Mouse (Mus musculus) embryonic stem cell, embryonic (primary cell): ENCODE measurements around the gene Rreb1.

Source experiments
- CTCF ChIA-PET, 4 experiments: fragments of 300-600 bp in 2 of 4; fragments of 350-600 bp in 2 of 4; sonication (Branson Sonifier 250); formaldehyde crosslinking; loops; one replicate each; lab custom pipeline; 2022; ENCODE audit warnings: inconsistent platforms in 2 of 4; lab: Charles Lee
- POLR2A ChIA-PET, 4 experiments: fragments of 300-600 bp in 2 of 4; fragments of 350-600 bp in 2 of 4; sonication (Branson Sonifier 250); formaldehyde crosslinking; loops; one replicate each; lab custom pipeline; 2022; ENCODE audit warnings: antibody characterized with exemption in 4 of 4, inconsistent platforms in 1 of 4; lab: Charles Lee

The Rreb1 gene

DNA sequence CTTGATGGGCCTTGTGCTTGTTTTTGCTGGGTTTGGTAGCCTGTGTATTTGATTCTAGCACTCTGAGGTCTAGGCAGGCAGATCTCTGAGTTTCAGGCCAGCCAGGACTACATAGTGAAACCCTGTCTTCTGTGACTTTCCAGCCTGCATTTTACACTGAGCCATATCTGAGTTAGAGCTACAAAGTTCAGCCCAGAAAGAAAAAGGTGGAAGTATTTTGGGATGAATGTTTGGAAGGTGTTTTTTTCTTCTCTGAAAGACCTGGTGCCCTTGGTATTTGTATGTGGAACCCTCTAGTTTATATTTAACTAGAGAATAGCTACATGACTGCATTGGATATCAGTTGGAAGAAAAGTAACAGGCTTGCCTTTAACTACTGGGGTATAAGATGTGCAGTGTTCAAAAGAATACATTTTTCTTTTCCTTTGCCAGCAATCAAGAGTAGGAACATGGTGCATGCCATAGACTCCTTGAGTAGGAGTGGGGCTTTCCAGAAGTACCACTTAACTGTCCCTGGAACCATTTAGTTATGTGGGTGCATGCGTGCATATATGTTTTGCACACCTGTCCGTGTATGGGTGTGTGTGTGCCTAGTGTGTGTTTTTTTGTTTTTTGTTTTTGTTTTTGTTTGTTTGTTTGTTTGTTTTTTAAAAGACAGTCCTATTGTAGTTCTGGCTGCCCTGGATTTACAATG lies 94.1 kb downstream of the Rreb1 start:
- POLR2A ChIA-PET: interaction anchor here in 2 of 4 experiments (1.5 to 3.4 kb wide), 4 partner anchors 10 to 101 kb away, joined by 3 to 13 read pairs (median 10); no protein-coding TSS in a partner anchor

DNA sequence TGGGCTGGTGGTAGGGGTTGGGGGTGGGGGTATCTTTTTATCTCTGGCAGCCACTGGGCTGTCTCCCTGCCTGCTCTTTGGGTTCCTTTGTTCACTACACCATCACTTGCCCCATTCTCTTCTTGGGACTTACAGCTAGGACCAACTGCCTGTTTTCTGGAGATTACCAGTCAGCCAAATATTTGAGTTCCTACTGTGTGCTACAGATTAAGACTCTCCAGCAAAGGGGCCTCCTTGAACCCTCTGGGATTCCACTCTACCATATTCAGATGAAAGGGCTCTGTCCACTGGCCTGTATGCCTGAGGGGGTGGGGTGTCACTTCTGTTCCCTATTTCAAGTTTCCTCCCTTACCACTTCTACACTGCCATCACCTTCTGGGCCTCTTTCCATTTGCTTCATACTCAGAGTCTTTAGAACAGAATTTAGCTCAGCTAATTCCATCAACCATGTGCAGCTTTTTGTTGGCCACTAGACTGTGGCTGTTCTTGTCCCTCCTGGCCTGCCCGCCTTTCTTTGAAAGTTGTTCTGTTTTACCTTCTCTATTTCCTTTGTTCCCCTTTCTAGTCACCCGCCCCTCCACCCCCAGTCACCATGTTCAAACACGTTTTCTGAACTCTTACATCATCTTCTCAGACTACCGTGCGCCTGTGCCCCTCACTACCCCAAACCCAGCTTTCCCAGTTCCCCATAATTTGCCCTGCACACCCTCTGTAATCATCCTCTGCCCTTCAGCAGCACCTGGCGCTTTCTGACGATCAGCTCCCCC lies 95.1 kb downstream of the Rreb1 start:
- ChIA-PET POLR2A (interaction anchor here in 3 of 4 experiments (0.6 to 3.4 kb wide), 9 partner anchors 11 to 363 kb away, joined by 3 to 13 read pairs (median 4); no protein-coding TSS in a partner anchor), CTCF (no interaction called here)

More for the DNA sequence above, 94.1 kb downstream of the Rreb1 start:
- CTCF ChIA-PET: no interaction called here

DNA sequence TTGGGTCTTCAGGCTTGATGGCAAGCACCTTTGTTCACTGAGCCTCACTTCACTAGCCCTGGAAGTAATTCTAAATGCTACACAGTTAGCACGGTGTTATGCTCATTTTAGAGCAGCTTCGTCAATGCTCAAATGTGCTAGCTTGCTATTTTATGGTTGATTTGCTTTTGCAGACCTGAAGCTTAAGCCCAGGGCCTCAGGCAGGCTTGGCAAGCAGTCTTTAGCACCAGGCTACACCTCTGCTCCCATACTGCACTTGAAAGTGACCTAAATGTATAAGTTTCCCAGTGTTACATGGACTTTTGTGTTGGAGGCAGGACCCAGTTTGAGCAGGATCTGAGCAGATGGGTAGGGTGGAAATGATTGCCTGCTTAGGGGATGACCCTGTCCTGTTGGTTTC lies 97.7 kb downstream of the Rreb1 start:
- ChIA-PET CTCF (interaction anchor here in 2 of 4 experiments (0.6 to 1.0 kb wide), 2 partner anchors 9 to 11 kb away, joined by 3 to 4 read pairs; no protein-coding TSS in a partner anchor), POLR2A (interaction anchor here in 1 of 4 experiments (1.0 kb wide), 1 partner anchor 97 kb away, joined by 3 read pairs; no protein-coding TSS in a partner anchor)

DNA sequence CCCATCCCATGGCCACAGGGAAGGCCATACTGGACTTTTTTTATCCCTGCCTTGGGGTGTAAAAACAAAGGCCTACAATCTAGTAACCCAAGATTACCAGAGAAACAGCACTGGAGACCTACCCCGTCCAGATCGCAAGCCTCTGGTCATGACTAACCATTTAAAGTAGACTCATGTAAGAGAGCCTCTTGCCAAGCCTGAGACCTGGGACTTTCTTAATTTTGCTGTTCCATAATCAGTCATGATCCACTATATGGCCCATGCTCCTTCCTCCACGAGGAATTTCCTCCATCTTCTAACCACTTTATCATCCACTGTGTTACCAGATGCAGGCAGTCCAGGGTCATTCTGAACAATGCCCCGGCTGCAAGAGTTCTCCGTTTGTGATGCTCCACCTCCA lies 98.2 kb downstream of the Rreb1 start:
- POLR2A ChIA-PET: no interaction called here
- CTCF ChIA-PET: no interaction called here

DNA sequence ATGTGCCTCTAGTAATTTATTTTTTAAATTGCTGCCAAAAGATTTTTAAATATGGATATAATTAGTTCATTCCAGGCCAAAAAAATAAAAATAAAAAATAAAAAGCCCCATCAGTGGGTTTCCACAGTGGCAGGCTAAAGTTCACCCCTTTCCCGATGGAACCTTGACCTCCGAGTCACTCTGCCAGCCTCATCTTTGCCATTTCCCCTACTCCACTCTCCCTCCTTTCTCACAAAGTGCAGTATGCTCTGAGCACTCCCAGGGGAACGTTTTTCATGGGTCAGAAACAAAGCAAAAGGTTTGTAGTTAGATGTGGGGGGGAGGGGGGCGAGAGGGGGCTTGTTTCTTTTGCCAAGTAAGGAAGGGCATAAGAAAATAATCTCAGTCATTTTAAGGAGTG lies 98.6 kb downstream of the Rreb1 start:
- CTCF ChIA-PET: no interaction called here
- POLR2A ChIA-PET: interaction anchor here in 1 of 4 experiments (1.2 kb wide), 1 partner anchor 11 kb away, joined by 4 read pairs; no protein-coding TSS in a partner anchor

DNA sequence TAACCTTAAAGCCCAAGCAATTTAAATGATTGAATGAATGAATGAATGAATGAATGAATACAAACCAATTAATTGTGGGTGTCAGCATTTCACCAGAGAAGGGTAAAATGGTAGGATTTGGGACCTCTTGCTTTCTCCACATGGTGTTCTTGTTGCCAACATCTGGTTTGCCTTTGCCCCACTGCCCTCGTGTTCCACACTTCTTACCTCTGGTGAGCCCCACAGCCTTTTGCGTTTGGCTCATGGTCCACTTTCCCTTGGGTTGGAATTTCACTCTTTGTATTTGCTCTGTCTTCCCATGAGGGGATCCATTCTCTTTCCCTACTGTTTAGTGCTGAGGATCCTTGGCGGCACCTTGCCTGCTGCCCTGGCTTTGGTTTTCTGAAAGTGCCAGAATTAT lies 99.0 kb downstream of the Rreb1 start:
- CTCF ChIA-PET: no interaction called here
- POLR2A ChIA-PET: interaction anchor here in 2 of 4 experiments (0.5 to 1.2 kb wide), 2 partner anchors 11 to 436 kb away, joined by 4 to 7 read pairs; no protein-coding TSS in a partner anchor

DNA sequence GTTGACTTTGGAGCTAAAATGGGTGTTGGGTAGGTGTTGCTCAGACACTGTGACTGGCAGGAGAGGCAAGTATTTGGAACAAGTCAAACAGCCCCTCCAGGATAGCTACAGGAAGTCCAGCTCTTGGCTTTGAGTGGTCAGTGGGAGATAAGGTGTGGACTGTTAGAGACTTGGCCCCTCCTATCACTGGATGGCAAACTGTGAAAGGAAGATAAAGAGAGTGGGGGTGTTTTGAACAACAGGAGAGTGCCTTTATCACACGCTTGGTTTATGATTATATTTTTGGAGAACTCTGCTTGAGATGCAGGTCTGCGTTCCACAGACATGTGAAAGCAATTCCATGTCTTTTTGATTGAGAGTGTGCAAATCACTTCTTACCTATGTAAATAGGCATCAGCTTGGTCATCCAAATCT lies 100.7 kb downstream of the Rreb1 start:
- ChIA-PET POLR2A (interaction anchor here in 2 of 4 experiments (0.7 to 1.4 kb wide), 3 partner anchors 9 to 41 kb away, joined by 3 to 6 read pairs (median 3); no protein-coding TSS in a partner anchor), CTCF (no interaction called here)

DNA sequence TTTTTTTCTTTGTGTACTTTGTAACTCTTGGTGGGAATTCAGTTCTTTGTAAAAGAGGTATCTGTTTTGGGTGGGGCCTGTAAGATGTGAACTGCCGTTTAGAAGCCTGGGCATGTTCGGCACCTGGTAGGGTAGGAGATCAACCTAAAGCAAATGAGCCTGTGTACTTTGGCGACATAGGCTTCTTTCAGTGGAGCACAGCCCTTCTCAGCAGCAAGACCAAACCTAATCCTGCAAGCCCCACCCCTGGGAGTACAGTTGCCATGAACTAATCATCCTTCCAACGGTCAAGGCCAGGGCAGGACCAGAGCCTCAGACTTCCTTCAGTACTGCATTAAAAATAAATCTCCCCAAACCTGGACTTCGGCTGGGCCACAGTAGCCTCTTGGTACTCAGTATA lies 101.4 kb downstream of the Rreb1 start:
- ChIA-PET CTCF (no interaction called here), POLR2A (interaction anchor here in 1 of 4 experiments (1.2 to 1.4 kb wide), 2 partner anchors 9 to 17 kb away, joined by 3 to 6 read pairs; no protein-coding TSS in a partner anchor)

DNA sequence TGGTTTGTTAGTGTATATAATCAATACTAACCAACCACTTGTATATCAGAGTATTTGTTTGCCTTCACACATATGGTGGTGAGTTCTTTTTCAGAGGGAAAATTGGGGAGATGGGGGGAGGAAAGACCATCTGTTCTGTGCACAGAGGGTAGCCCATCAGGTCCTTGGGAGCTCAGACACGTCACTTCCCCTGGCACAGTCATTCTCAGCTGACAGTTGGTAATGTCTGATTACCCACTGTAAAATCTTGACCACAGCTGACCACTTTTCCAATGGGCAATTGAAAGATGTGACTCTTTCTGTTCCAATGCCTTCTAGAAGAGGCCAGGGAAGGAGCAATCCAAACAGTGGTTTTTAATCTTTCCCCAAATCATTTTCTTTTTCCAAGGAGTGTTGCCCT lies 101.8 kb downstream of the Rreb1 start:
- CTCF ChIA-PET: interaction anchor here in 1 of 4 experiments (0.5 kb wide), 1 partner anchor 205 kb away, joined by 8 read pairs; no protein-coding TSS in a partner anchor
- POLR2A ChIA-PET: interaction anchor here in 3 of 4 experiments (1.2 to 1.9 kb wide), 6 partner anchors 9 to 18 kb away, joined by 3 to 8 read pairs (median 6); no protein-coding TSS in a partner anchor

DNA sequence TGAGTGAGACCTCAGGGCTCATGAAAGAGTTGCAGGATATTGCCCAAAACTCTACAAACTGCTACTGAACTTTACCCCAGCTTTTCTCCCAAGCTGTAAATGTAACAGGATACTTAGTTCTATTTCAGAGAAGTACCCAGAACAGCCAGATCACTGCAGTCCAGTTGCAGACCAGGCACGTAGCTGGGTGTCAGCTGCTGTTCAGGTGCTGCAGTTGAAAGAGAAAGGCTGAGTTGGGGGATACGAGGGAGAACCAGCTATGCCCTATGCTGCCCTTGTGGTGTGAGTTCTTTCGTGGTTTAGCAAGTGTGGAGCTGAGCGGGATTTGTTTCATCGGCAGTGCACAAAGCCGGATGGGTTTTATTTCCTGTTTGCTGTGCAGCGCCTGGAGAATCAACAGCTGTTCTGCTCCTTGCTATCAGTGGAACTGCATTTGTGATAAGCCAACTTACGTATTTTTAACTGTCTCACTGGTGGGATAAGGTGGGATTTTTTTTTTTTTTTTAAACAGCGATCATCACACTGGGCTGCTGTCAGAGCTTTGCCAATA lies 102.5 kb downstream of the Rreb1 start:
- ChIA-PET POLR2A (interaction anchor here (0.6 to 1.9 kb wide), 8 partner anchors 8 to 1324 kb away, joined by 3 to 8 read pairs (median 4); no protein-coding TSS in a partner anchor), CTCF (interaction anchor here in 3 of 4 experiments (0.5 to 0.7 kb wide), 3 partner anchors 23 to 204 kb away, joined by 4 to 8 read pairs (median 7); no protein-coding TSS in a partner anchor)

DNA sequence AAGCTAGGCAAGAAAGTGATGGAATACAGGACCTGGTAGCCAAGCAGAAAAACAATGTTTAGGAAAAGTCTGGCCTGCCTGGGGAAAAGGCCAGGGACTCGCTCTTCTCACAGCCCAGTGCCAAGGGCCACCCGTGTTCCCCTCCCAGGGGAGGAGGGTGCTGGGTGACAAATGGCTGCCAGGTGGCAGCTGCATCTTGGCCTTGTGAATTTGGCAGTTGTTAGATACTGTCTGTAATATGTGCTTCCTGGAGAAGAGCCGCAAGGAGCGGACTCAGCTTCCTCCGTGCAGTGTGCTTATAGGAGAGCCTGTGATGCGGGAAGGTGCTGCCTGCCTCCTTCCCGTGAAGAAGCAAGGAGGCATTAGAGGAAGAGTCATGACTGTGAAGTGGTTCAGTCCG lies 104.3 kb downstream of the Rreb1 start:
- ChIA-PET CTCF (no interaction called here), POLR2A (interaction anchor here in 3 of 4 experiments (0.5 to 1.5 kb wide), 7 partner anchors 11 to 368 kb away, joined by 3 to 4 read pairs (median 3); no protein-coding TSS in a partner anchor)

DNA sequence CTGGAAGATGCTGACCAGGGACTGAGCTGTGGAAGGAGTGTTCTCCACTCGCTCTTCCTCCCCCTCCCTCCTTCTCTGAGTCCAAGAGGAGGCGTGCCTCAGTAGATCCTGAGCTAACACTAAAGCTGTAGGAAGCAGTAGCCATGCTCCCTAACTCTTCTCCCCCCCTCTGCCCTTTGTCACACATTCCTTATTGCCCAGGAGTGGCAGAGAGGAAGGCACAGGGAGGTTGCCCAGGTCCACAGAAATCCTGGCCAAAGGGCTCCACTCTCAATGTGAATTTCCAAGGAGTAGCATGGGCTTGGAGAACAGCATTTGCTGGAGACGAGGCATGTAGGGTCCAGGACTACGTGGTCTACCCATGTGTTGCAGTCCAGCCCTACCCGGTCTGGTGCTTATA lies 104.8 kb downstream of the Rreb1 start:
- POLR2A ChIA-PET: interaction anchor here in 2 of 4 experiments (0.8 to 1.5 kb wide), 8 partner anchors 11 to 49 kb away, joined by 3 to 5 read pairs (median 3); no protein-coding TSS in a partner anchor
- CTCF ChIA-PET: interaction anchor here in 1 of 4 experiments (0.6 kb wide), 1 partner anchor 413 kb away, joined by 3 read pairs; no protein-coding TSS in a partner anchor

DNA sequence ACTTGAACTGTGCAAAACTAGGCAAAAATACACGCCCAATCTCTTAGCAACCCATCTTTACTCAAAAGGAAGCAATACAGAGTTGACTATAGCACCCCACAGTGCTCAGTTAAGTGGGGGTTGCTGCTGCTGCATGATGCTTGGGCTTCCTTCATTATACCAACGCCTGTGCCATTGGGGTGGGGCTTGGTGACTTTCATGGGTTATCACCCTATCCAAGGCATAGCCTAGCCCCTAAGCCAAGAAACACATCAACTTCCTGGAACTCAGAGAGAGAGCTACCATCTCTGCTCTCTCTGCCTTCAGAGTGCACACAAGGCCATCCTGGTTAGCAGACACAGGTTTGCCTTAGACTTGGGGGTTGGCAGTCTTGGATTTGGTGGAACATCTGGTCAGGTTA lies 107.2 kb downstream of the Rreb1 start:
- ChIA-PET POLR2A (interaction anchor here in 2 of 4 experiments (0.6 to 1.3 kb wide), 3 partner anchors 30 to 83 kb away, joined by 3 read pairs; no protein-coding TSS in a partner anchor), CTCF (no interaction called here)

DNA sequence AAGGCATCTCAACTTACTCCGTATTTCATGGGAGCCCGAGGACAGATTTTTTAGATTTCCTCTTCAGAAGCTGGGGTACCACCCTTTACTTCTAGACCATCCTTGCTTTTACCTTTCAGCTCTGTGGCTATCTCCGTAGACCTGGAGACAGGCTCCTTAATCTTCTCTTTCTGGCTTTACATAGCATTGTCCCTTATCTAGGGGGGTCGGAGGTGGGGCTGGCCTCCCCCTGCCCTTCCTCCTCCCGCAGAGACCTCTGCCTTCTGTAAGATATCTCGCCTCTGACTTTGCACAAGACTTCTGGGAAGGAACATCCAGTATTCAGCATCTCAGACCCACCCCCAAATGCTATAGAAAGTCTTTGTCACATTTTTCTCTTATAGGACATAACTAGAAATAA lies 107.8 kb downstream of the Rreb1 start:
- ChIA-PET POLR2A (interaction anchor here in 2 of 4 experiments (1.0 to 1.3 kb wide), 2 partner anchors 31 to 32 kb away, joined by 3 read pairs; no protein-coding TSS in a partner anchor), CTCF (no interaction called here)

DNA sequence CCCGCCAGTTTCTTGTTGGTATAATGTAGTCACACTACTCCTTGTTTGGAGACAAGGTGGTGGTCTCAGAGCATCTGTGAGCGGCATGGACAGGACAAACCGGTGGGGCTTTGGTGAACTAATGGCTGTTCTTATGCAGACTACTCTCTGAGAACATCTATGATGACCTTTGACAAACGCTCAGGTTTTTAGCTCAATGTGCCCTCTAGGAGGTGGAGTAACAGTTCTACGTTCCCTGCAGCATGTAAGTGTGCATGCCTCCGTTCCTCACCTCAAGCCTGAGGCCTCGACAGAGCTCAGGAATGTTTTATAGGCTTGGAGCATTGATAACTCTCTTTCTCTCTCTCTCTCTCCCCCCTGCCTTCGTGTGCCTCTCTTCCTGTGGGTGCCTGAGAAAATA lies 116.6 kb downstream of the Rreb1 start:
- CTCF ChIA-PET: interaction anchor here in 1 of 4 experiments (0.6 kb wide), 1 partner anchor 72 kb away, joined by 4 read pairs; no protein-coding TSS in a partner anchor
- POLR2A ChIA-PET: no interaction called here

DNA sequence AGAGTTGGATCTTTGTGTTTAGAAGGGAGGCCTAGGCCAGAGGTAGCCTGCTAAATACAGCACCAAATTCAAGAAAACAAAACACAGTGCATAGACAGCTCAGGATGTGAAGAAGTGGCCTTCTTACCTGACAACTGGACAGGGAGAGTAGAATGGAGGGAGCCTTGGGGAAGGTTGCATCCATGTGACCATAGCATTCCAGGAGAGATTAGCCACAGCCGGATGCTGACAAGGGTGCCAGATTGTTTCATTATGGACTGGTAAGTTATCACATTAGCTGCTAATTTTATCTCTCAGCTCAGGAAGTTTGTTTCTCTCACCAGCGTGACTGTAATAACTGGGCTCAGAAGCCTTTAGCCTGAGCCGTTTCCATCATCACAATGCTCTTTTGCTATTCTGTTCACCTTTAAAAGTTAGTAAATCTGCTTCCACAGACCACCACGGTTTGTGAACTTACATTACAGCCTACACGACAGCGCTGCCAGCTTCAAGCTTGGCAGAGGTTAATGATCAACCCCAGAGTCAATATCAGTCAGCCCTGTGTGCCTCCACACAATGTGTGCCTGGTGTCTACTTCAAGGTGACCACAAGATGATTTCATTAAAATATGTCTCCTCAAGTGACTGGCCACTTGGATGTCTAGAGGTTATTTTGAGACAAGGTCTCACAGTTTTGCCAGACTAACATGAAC lies 117.5 kb downstream of the Rreb1 start:
- ChIA-PET CTCF (no interaction called here), POLR2A (interaction anchor here in 2 of 4 experiments (0.7 to 1.2 kb wide), 5 partner anchors 9 to 133 kb away, joined by 3 to 5 read pairs (median 3); no protein-coding TSS in a partner anchor)

DNA sequence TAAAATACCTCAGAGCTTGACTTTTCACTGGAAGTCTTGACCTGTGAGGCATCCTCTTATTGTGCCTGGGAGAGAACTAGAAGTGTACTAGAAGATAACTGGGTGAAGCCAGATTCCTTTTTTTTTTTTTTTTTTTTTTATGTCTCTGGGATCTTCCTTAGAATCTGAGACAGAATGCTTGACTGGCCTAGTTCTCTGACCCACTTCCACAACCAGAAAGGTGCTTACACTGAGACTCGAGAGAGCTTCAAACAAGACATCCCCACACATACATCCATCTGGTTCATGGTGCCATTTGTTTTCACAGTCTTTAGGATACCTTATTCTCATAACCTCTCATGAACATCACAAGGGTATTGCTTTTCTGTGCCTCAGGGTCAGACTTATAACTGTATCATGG lies 118.2 kb downstream of the Rreb1 start:
- CTCF ChIA-PET: no interaction called here
- POLR2A ChIA-PET: interaction anchor here in 2 of 4 experiments (0.7 to 1.2 kb wide), 5 partner anchors 9 to 134 kb away, joined by 3 to 5 read pairs (median 3); no protein-coding TSS in a partner anchor

DNA sequence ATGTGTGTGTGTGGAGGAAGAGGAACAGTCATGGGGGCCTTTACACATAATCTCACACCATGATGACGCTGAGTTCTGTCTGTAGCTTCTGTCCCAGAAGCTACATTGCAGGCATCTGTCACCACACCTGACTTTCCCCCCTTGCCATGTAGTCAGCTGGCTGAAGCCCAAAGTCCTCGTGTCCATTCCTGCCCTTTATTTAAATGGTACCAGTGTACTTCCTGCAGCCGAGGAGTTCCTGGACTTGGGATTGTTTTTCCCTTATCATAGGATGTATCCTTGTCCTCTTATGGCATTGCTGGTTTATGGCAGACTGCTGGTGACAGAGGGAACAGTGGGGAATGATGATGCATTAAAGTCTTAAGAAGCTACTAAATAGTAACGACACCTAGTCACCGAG lies 120.6 kb downstream of the Rreb1 start:
- POLR2A ChIA-PET: no interaction called here
- CTCF ChIA-PET: no interaction called here
